Mouse (Mus musculus): Measurements from ENCODE around the gene Gm4847. TPM values are rescaled to one million over a fixed set of nuclear protein-coding genes. Genes with fewer than 3 reads are reported as not detected.

The Gm4847 gene
- total RNA-seq (2018; cell fraction: chromatin; rRNA removed) = not detected
- total RNA-seq (2018; cell fraction: cytosol; rRNA removed) = not detected
- total RNA-seq (2018; cell fraction: nucleus; rRNA removed) = not detected
- not detected in 3 replicates for polyA plus RNA-seq (2018)

GRCm38 (mm10) chr1:166647593-166647992 lies at the start of gene Gm4847:
TSS of gene Gm4847 (minus strand) at chr1:166647693.
- Histone ChIP-seq H3K79me2 (ENCODE audit: inconsistent target) (no peaks in the 10 kb centered on the region), H3K4me3 (ENCODE audit: inconsistent target) (no peak within 1 kb of the TSS), H3K27ac (no peak within 1 kb of the TSS), H3K36me3 (ENCODE audit: inconsistent target) (no peaks in the 10 kb centered on the region)
- WGBS (ENCODE audit: missing documents) = 78% methylated on average over 2 of the region's 2 CpGs

- Histone ChIP-seq H3K27ac (no peak within 1 kb of the TSS), H3K36me3 (ENCODE audit: inconsistent target) (no peaks in the 10 kb centered on the region), H3K4me3 (ENCODE audit: inconsistent target) (no peak within 1 kb of the TSS), H3K79me2 (ENCODE audit: inconsistent target) (no peaks in the 10 kb centered on the region)
- WGBS (ENCODE audit: missing documents) = 84% methylated on average over 1 of the region's 1 CpGs
Measured at GRCm38 (mm10) chr1:166681745-166682144, 34.3 kb upstream of the Gm4847 start, which contains the start of gene Fmo9. TSS of gene Fmo9 (minus strand) at chr1:166681845.

- 86% methylated on average over 5 of the region's 5 CpGs for WGBS (ENCODE audit: missing documents)
- Histone ChIP-seq H3K79me2 (ENCODE audit: inconsistent target) (no peaks in the 10 kb centered on the region), H3K36me3 (ENCODE audit: inconsistent target) (no peaks in the 10 kb centered on the region), H3K27ac (no peak overlapping the region), H3K4me3 (ENCODE audit: inconsistent target) (no peak overlapping the region)
Measured at GRCm38 (mm10) chr1:166669264-166669663, 21.8 kb upstream of the Gm4847 start.

GRCm38 (mm10) chr1:166660800-166661199 lies 13.3 kb upstream of the Gm4847 start:
- WGBS (ENCODE audit: missing documents) = 88% methylated on average over 8 of the region's 8 CpGs
- Histone ChIP-seq H3K4me3 (ENCODE audit: inconsistent target) (no peak overlapping the region), H3K27ac (no peak overlapping the region), H3K36me3 (ENCODE audit: inconsistent target) (no peaks in the 10 kb centered on the region), H3K79me2 (ENCODE audit: inconsistent target) (no peaks in the 10 kb centered on the region)

Other genes with a start within 250 kb of the Gm4847 start
- gene Pogk, start 237.8 kb downstream of the Gm4847 start, polyA plus RNA-seq (2018) = 8.7 to 14.4 TPM (median 9.8 TPM) in 3 replicates
- gene Gm4846, start 150.1 kb downstream of the Gm4847 start, polyA plus RNA-seq (2018) = not detected in 3 replicates
- not detected in 3 replicates for gene Fmo9, start 34.2 kb upstream of the Gm4847 start, polyA plus RNA-seq (2018)

Measured in macrophage (primary cell).